Mouse (Mus musculus) heart, embryonic 11.5 days (tissue): ENCODE results near the gene Carmil1. TPM values are rescaled to one million over a fixed set of nuclear protein-coding genes. Genes with fewer than 3 reads are reported as not detected.
A peak's percentile ranks its signal among the peaks of the same experiment; 100 is the strongest.

ENCODE experiments used
- ATAC-seq: fragments of 200-750 bp; cut with Nextera tagmentation; replicated peaks from 2 replicates; pipeline ENCODE4 v1.8.0; 2017; ENCODE audit warnings: moderate library complexity; ENCODE audit not compliant: insufficient number of reproducible peaks, low FRiP score, low TSS enrichment
- H3K27ac ChIP-seq: fragments of 300-500 bp; sonication (generic); 2 replicates; pipeline ENCODE4 v1.5.1; 2014; ENCODE audit warnings: mild to moderate bottlenecking, low read depth, low read length
- H3K27me3 ChIP-seq: fragments of 300-500 bp; sonication (generic); 2 replicates; pipeline ENCODE4 v1.6.1; 2014; ENCODE audit warnings: mild to moderate bottlenecking, low read length, mixed read lengths; ENCODE audit not compliant: control insufficient read depth, insufficient read depth
- H3K36me3 ChIP-seq: fragments of 300-500 bp; sonication (generic); 2 replicates; pipeline ENCODE4 v1.6.1; 2014; ENCODE audit warnings: mild to moderate bottlenecking, low read length, moderate library complexity, mixed read lengths; ENCODE audit not compliant: control insufficient read depth, insufficient read depth
- H3K4me1 ChIP-seq: fragments of 300-500 bp; sonication (generic); 2 replicates; pipeline ENCODE4 v1.6.1; 2014; ENCODE audit warnings: low read length; ENCODE audit not compliant: control insufficient read depth, insufficient read depth
- H3K4me2 ChIP-seq: fragments of 300-500 bp; sonication (generic); 2 replicates; pipeline ENCODE4 v1.6.1; 2014; ENCODE audit warnings: mild to moderate bottlenecking, moderate library complexity
- H3K4me3 ChIP-seq: fragments of 300-500 bp; sonication (generic); 2 replicates; pipeline ENCODE4 v1.5.1; 2014; ENCODE audit warnings: low read depth, low read length
- H3K9ac ChIP-seq: fragments of 300-500 bp; sonication (generic); 2 replicates; pipeline ENCODE4 v1.6.1; 2014; ENCODE audit warnings: mild to moderate bottlenecking, low read depth, low read length, moderate library complexity
- H3K9me3 ChIP-seq: fragments of 300-500 bp; sonication (generic); replicated peaks from 2 replicates; pipeline ENCODE4 v1.6.1; 2016; ENCODE audit warnings: low read length; ENCODE audit not compliant: control insufficient read depth
- WGBS: fragments of 180-500 bp; shearing (Covaris S2); extraction: QIAGEN DNeasy Blood & Tissue Kit; methylation state at CpG from one replicate; pipeline ENCODE4 v1.1.7; 2014; ENCODE audit not compliant: insufficient replicate concordance; 5-methylcytosine and 5-hydroxymethylcytosine counted together
- polyA plus RNA-seq: library from polyadenylated mRNA; unstranded; fragments of >200 nt; fragmentation: Nextera tagmentation; extraction: Ambion mirVana; gene quantifications from 2 replicates; pipeline ENCODE4 v1.2.1, GENCODE M21; 2014

Carmil1 gene
- polyA plus RNA-seq, 1 experiment from 2014 or later: 8.4 TPM

GRCm38 (mm10) chr13:24187026-24187425 lies 93.6 kb downstream of the Carmil1 start:
- no peak overlapping the region for H3K27ac ChIP-seq
- H3K4me3 ChIP-seq: no peak overlapping the region
- ATAC-seq: no peak
- H3K4me1 ChIP-seq: peaks cover 5% of the 10 kb centered on the region; the same call in 1 of the 2 replicates
- H3K36me3 ChIP-seq: no peaks in the 10 kb centered on the region
- H3K9ac ChIP-seq: no peak overlapping the region
- H3K4me2 ChIP-seq: no peak overlapping the region
- WGBS: 37% methylated on average over 2 of the region's 2 CpGs
- H3K9me3 ChIP-seq: no peaks in the 10 kb centered on the region
- no peaks in the 10 kb centered on the region for H3K27me3 ChIP-seq

DNA sequence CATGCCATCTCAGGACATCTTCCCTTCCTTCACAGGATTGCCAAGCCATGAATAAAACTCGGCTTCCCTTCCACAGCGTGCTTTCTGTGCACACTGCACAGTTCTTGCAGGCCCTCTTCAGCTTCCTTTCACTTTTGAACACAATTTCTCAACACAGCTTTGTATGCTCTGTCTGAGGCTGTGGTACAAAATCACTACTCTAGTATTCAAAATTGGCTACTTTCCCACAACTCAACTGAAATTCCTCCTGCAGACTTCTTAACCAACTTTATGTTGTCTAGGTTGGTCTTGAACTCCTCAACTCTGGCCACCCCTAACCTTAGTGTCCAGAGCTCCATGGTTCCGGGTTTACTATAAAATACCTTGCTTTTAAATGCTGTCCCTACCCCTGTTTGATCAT lies 95.0 kb downstream of the Carmil1 start:
- Histone ChIP-seq H3K4me3 (no peak overlapping the region), H3K4me1 (peaks cover 5% of the 10 kb centered on the region; the same call in 1 of the 2 replicates), H3K27me3 (no peaks in the 10 kb centered on the region), H3K9ac (no peak overlapping the region), H3K36me3 (no peaks in the 10 kb centered on the region), H3K27ac (no peak overlapping the region), H3K4me2 (no peak overlapping the region), H3K9me3 (no peaks in the 10 kb centered on the region)
- ATAC-seq: no peak
- WGBS: 85% methylated on average over 3 of the region's 3 CpGs

- 66% methylated on average over 6 of the region's 6 CpGs for WGBS
- ATAC-seq: no peak
These were observed 97.7 kb downstream of the Carmil1 start for GRCm38 (mm10) chr13:24182878-24183277.

DNA sequence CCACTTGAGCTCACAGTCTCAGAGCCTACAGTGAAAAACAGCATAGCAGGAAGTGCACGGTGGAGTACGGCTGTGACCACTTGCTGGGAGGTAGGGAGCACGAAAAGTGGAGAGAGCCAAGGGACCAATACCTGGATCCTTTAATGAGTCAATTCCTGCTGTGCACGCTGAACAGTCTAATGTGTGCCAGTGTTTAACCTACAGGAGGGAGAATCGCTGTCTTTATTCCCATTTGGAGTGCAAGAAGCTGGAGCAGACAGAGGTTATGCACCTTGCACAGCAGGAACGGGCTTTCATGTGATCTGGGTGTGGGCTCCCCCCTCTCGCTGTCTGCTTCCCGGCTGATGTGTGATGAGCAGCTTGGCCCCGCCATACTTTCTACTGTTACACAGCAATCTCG lies 101.1 kb downstream of the Carmil1 start:
- Histone ChIP-seq H3K36me3 (no peaks in the 10 kb centered on the region), H3K4me3 (no peak overlapping the region), H3K9ac (no peak overlapping the region), H3K4me2 (no peak overlapping the region), H3K9me3 (no peaks in the 10 kb centered on the region), H3K4me1 (no peaks in the 10 kb centered on the region), H3K27me3 (no peaks in the 10 kb centered on the region), H3K27ac (no peak overlapping the region)
- no peak for ATAC-seq
- WGBS: 84% methylated on average over 10 of the region's 10 CpGs

More at GRCm38 (mm10) chr13:24182878-24183277, 97.7 kb downstream of the Carmil1 start:
- Histone ChIP-seq H3K4me1 (peaks cover 5% of the 10 kb centered on the region; the same call in 1 of the 2 replicates), H3K9me3 (no peaks in the 10 kb centered on the region), H3K27ac (no peak overlapping the region), H3K4me3 (no peak overlapping the region), H3K36me3 (no peaks in the 10 kb centered on the region), H3K4me2 (no peak overlapping the region), H3K27me3 (no peaks in the 10 kb centered on the region), H3K9ac (no peak overlapping the region)

- Histone ChIP-seq H3K9me3 (no peaks in the 10 kb centered on the region), H3K4me3 (no peak overlapping the region), H3K27me3 (no peaks in the 10 kb centered on the region), H3K4me1 (no peaks in the 10 kb centered on the region), H3K36me3 (no peaks in the 10 kb centered on the region), H3K27ac (no peak overlapping the region), H3K9ac (no peak overlapping the region), H3K4me2 (no peak overlapping the region)
- ATAC-seq: no peak
- 72% methylated on average over 5 of the region's 5 CpGs for WGBS
These were observed 103.0 kb downstream of the Carmil1 start for GRCm38 (mm10) chr13:24177600-24177999.

DNA sequence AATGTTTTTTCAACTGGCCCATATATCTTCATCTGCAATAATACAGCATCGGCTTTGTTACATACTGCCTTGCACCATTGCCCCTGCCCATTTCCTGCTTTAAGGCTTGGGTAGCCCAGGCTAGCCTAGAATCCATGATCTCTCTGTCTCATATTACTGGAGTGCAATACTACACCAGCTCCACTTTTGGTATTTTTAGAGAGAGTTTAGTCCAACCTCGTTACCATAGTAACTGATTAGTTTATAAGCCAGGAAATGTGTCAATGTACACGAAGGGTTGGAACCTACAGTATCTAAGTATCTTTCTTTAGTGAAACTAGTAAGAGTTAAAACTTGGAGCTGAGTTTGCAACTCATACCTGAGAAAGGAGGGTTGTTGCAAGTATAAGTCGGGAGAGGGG lies 103.8 kb downstream of the Carmil1 start:
- ATAC-seq: no peak
- no peak overlapping the region for H3K27ac ChIP-seq
- no peak overlapping the region for H3K4me3 ChIP-seq
- no peak overlapping the region for H3K4me2 ChIP-seq
- no peaks in the 10 kb centered on the region for H3K27me3 ChIP-seq
- no peaks in the 10 kb centered on the region for H3K9me3 ChIP-seq
- 68% methylated on average over 4 of the region's 4 CpGs for WGBS
- H3K36me3 ChIP-seq: no peaks in the 10 kb centered on the region
- H3K9ac ChIP-seq: no peak overlapping the region
- no peaks in the 10 kb centered on the region for H3K4me1 ChIP-seq

DNA sequence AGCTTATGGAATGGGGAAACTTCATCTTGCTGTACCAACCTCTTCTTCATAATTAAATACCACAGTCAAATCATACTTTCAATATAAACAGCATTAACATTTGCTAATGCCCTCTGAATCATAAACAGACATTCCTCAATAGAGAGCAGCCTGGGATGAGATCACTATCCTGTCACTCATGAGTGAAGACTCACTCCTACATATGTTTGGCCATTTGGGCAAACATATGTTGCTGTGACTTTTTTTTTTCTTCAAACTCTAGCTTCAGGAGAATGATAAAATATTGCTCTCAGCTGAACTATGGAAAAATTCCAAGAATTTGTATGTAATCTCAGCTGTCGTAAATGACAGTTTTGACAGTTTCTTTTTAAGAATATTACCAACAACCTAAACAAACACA lies 110.9 kb downstream of the Carmil1 start:
- no peak overlapping the region for H3K4me2 ChIP-seq
- no peaks in the 10 kb centered on the region for H3K4me1 ChIP-seq
- H3K36me3 ChIP-seq: no peaks in the 10 kb centered on the region
- no peak overlapping the region for H3K9ac ChIP-seq
- ATAC-seq: no peak
- 83% methylated on average over 1 of the region's 1 CpGs for WGBS
- no peak overlapping the region for H3K27ac ChIP-seq
- no peaks in the 10 kb centered on the region for H3K27me3 ChIP-seq
- no peaks in the 10 kb centered on the region for H3K9me3 ChIP-seq
- no peak overlapping the region for H3K4me3 ChIP-seq

DNA sequence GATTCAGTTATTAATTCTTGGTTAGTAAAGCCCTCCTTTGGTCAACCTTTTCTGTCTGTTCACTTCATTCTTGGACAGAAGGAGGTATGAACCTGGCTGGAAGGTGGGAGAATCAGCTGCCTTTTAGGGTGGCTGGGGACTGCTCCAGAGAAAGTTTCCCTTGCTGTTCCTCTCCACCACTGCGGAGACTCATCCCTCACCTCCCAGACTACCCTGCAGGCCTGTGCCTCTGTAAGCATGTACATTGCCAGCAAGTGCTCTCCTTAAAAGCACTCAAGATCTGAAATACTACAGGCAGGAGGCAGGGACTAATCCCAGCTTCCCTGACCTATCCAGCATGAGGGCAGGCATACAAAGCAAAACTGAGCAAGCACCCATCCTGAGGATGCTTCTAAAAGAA lies 117.2 kb downstream of the Carmil1 start:
- WGBS: 82% methylated on average over 1 of the region's 1 CpGs
- Histone ChIP-seq H3K4me1 (peaks cover 10% of the 10 kb centered on the region; the same call in 1 of the 2 replicates), H3K4me2 (no peak overlapping the region)

GRCm38 (mm10) chr13:24161105-24161504 lies 119.5 kb downstream of the Carmil1 start:
- H3K4me1 ChIP-seq: peaks cover 10% of the 10 kb centered on the region; the same call in 1 of the 2 replicates
- no peaks in the 10 kb centered on the region for H3K27me3 ChIP-seq
- no peak overlapping the region for H3K4me2 ChIP-seq
- H3K36me3 ChIP-seq: no peaks in the 10 kb centered on the region
- no peak overlapping the region for H3K9ac ChIP-seq
- H3K9me3 ChIP-seq: no peaks in the 10 kb centered on the region
- ATAC-seq: peak; percentile 58
- WGBS: 82% methylated on average over 4 of the region's 4 CpGs
- no peak overlapping the region for H3K27ac ChIP-seq
- H3K4me3 ChIP-seq: no peak overlapping the region

More for the DNA sequence above, 117.2 kb downstream of the Carmil1 start:
- no peak overlapping the region for H3K4me3 ChIP-seq
- H3K9ac ChIP-seq: no peak overlapping the region
- ATAC-seq: no peak
- no peaks in the 10 kb centered on the region for H3K9me3 ChIP-seq
- H3K27me3 ChIP-seq: no peaks in the 10 kb centered on the region
- no peaks in the 10 kb centered on the region for H3K36me3 ChIP-seq
- H3K27ac ChIP-seq: no peak overlapping the region
